Mouse (Mus musculus) spleen, adult 12 weeks (tissue): ENCODE results near the gene Tmem222.

ENCODE experiments used
- DNase-seq: peaks from one replicate; pipeline ENCODE4 v3.0.0; 2022; ENCODE audit warnings: low spot score

Tmem222 gene

DNA sequence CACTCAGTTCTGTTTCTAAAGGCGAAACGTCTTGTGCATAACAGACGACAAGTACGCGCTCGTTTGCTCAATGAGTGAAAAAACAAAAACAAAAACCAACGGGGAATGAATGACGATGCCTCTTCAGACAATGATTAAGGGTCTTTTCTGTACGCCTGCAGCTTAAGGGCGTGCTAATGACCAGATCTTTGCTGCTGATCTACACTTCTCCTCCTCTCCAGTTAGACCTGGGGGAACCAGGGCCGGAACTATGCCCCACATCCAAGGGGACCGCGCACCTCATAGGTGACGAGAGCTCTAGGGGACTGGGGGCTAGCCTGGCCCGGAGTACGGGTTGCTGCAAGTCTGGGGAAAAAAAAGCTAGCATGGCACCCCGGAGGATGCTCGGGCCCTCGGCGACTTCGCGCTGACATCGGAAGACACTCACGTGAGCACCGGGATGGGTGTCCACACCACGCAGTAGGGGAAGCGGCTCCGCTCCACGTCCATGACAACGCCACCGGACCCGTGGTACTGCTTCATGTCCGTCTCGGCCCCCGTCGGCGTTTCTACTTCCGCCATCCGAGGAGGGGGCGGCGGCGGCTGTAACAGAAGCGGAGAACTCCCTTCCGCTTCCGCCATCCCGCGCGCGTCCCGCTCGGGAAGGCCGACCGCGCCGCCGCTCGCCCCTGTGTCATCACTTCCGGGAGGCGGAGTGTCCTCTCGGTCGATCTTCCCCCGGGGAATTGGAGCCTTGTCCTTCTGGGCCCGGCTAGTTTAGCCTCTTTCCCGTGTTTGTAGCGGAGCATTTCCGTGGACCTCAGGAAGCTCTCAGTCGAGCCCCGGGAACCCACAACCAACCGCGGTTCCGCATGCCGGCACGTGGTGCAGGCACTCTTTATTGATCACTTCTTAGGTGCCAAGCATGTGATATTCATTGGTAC is at the start of gene Tmem222:
Tmem222 (minus strand) TSS at position 689 of the 923 bp plus-strand sequence.
- peak; percentile 88 for DNase-seq

DNA sequence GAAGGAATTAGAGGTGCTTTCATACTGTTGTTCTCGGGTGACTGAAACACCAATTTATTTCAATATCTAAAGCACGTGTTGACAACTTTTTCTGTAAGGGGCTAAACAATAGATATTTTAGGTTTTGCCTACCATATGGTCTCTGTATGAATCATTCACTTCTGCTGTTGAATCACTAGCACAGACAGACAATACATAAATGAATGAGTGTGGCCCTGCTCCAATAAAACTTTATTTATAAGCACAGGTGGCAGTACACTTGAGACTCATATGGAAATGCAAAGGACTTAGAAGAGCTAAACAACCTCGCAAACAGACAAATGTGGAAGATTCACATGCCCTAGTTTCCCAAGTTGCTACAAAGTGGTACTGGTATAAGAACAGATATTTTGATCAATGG is 42.1 kb upstream of the Tmem222 start:
- DNase-seq: no peak

DNA sequence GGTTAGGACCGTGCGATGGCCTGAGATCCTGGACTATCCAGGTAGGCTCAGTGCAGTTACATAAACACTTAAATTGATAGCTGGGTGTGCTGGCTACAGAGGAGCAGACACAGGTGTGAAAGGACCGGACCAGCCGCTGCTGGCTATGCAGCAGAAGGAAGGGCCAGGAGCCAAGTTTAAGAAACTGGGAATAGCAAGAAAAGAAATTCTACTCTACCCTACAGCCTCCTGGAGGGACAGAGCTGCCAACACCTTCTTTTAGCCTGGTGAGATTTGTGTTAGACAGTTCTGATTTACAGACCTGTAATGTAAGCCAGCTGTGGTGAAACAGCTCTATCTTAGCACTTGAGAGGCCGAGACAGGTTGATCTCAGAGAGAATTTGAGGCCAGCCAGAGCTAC is 38.4 kb upstream of the Tmem222 start:
- DNase-seq: no peak

DNA sequence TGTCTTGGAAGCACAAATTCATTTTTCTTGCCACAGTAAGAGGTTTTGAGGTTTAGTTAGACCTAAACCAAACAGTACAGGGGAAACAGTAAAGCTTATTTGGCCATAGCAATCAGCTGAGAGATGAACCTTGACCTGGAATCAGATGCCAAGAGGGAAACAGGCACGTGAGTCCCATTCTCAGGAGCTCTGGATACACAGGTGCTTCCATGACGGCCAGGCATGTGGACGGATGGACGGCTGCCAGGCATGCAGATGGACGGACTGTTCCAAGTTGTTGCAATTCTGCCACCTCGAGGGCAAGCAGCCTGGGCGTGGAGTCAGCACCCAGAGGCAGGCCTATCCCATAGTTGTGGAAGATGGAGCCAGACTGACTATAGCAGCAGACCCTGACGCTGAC is 37.3 kb upstream of the Tmem222 start:
- DNase-seq: no peak

DNA sequence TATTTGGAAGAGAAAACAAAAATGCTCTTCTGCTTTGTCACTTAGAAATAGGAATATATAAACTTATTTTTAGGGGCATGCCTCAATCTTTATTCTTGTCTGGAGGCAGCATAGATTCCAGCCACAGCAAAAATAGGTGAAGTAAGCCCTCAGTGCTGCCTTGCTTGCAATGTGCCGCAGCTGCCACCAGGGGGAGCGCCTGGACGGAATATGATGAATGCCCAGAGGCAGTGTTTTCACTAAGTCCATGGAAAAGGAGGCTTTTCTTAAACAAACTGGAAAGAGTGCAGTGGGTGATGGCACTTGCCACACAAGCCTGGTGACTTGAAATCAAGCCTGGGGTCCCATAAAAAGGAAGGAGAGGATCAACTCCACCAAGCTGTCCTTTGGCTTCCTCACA is 32.4 kb upstream of the Tmem222 start:
- DNase-seq: peak; percentile 78

DNA sequence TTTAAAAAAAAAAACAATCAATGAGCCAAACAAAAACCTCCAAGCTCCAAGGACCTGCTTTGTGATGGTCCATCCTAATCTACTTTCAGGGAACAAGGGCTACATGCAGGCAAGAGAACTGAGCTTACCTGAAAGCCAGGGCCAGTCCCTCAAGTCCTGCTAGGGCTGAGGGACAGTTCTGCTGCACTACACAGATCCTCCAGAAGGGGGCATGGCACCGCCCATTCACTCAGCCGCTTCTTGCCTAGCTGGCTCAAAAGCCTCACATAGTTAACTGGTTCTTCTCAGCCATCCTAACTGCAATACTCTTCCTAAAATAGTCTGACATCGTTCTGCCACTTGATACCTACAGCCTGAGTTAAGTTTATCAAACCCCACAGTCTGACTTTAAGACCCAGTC is 29.7 kb upstream of the Tmem222 start:
- peak; percentile 40 for DNase-seq

DNA sequence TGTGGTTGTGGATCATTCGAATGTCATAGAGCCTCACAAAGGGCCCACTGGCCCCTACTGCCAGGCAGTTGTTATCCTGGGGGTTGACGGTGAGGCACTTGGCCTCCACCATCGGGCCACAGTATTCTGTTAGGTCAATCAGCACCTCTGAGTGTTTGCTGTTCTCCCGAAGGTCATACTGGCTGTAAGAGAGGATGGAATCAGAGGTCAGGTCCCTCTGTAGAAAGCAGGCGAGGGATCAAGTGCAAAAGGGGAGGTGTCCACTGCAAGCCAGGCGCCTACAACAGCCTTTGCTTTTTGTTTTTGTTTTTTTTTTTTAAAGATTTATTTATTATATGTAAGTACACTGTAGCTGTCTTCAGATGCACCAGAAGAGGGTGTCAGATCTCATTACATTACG is 28.2 kb upstream of the Tmem222 start:
- DNase-seq: no peak

DNA sequence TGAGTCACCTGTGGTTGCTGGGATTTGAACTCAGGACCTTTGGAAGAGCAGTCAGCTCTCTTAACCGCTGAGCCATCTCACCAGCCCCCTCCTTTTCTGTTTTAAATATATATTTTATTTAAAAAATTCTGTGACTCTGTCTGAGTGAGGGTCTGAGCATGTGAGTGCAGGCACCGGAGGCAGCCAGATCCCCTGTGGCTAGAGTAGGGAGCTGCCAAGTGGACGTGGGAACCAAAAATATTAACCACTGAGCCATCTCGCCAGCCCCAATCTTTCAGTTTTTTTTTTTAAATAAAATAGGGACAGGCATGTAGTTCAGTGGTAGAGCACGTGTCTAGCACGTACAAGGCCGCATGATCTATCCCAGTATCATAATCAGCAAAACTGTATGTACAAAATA is 27.2 kb upstream of the Tmem222 start:
- DNase-seq: no peak

DNA sequence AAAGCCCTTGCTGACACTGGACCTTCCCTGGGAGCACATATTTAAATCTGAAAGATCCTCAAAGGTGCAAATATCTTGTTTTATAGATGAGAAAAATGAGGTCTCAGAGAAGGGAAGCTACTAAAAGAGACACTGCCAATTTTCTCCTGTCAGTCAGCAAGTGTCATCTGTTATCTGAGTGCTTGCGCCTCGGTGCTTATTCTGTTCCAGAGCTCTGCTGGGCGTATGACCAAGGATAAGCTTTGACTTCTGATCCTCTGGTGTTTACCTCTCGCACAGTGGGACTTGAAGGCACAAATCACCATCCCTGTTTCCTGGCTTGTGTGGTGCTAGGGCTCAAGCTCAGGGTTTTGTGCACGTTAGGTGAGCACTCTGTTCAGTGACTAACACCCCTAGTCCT is 25.1 kb upstream of the Tmem222 start:
- no peak for DNase-seq

DNA sequence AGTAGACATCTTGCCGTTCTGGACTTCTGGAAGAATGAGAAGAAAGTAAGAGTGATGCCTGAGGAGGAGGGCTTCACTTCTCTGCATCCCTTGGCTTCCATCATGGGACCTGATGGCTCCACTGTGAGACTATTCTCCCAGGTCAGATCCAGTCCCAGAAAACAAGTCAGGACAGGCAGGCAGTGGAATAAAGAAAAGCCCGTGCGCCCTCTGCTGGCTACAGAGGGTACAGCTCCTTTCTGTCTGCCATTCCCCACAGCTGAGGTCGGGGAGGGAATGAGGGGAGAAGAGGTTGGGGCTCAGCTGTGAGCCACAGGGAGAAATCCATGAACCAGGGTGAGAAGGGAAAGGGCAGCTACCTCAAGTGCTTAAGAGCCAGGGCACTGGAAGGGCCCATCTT is 24.2 kb upstream of the Tmem222 start:
- peak; percentile 60 for DNase-seq

DNA sequence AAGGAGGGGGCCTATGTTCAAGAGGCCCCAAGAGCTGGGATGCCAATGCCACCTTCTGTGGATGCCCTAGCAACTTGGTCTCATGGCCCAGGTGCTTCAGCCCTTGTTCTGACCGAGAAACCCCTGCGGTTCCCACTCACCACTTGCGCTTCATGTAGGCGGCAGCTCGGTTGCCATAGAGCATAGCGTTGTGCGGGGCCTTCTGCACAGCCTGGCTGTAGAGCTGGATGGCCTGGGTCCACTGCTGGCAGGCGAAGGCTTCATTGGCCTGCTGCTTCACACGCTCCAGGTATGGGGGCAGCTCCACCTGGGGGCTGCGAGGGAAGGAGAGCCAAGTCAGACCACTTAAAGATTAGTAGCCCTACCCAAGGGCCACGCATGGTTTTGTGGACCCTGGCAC is 22.8 kb upstream of the Tmem222 start:
- DNase-seq: no peak

DNA sequence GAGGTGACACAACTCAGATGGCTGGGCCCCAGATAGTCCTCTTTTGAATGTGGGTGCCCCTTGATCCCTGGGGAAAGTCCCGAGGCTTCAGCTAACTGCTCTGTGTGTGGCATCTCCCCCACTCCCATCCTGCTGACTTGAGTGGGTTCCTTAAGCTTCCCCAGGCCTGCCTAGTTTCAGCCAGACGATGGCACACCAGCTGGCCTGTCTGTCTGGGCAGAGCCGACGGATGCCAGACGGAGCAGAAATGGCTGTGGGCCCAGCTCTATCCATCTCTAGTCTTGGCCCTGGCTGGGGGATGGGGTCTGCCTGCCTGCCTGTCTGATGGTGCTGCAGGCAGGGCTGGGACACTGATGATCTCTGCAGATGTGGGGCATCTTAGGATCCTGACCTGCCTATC is 22.1 kb upstream of the Tmem222 start:
- no peak for DNase-seq

DNA sequence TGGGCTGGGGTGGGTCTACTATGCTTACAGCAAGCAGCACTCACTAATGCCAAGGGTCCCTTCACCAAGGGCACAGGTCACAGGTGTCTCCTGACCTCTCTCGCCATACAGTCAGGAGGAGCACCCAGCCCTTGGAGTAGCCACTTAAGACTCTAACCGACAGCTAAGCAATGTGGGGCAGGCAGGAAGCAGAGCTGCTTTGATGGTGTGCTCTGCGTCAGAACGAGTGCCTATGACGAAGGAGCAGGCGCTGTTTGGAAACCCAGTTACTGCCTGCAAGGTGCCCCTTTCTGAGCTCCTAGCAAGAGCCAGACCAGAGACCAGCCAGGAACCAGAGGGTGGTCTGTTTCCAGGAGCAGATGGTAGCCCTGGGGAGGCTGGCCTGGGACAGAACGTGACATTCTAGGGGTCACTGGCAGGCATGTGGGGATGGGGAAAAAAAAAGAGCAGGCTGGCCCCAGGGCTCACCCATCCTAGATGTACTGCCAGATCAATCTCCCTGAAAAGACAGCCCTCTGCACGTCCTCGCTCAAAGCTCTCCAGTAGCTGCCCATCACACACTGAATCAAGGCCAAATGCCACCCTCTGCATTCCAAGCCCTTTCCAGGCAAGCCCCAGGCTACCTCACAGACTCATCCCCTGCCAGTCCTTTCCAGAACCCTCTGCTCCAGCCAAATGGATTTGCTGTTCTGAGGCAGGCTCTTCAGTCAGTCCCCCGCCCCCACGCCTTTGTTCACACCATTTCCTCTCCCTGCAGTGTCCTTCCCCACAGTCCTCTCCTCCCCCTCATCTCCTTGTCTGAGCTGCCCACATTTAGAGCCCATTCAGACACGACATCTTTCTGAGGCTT is 21.1 kb upstream of the Tmem222 start:
- DNase-seq: no peak

DNA sequence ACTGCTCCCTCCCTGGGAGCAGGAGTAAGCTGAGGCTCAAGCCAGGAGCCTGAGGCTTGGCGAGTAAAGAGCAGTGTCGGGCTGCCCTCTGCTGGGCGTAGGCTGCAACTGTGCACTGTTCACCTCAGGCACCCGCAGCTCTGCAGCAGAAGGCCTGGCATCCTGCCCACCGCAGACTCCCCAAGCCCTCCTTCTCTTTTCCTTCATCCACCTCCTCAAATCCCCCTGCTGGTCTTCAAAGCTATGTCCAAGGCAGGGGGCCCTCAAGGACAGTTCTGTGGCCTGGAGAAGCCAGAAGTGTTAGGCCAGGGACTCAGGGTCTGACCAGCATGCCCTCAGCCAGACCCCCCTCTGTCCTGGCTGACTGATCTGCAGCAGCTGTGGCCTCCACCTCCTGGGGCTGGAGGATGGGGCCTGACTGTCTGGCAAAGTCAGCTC is 20.2 kb upstream of the Tmem222 start:
- peak; percentile 50 for DNase-seq

DNA sequence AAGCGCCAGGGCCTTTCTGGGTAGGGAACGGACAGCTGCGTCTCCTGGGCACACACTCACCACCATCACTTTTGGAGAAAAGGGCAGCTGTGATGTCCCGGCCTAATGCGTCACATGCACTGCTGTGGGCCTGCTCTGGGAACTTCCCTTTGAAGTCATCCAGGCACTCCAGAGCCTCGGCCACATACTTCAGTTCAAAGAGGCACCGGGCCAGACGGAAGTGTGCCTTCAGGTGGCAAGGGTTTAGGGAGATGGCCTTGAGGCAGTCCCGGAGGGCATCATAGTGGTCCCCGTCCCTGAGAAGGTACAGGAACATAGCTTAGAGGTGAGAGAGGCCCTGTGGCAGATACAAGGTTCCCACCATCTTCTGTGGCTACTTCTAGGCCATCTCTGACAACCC is 19.8 kb upstream of the Tmem222 start:
- no peak for DNase-seq

DNA sequence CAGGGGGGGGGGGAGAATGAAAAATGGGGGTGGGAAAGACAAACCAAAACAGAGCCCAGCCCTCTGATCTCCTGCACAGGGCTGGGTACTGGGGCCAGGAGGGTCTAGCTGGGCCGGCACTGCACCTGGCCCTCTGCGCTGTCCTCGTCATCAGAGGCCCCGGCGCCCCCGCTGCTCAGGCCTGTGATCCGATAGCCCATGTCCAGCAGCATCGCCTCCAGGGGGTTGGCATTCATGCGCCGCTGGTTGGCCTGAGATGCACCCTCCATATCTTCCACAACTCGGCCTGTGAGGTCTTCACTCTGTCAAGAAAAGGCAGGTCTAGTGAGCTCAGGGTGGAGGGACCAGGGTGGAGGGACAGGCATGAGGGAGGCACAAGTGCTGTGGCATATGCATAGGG is 16.5 kb upstream of the Tmem222 start:
- DNase-seq: no peak

DNA sequence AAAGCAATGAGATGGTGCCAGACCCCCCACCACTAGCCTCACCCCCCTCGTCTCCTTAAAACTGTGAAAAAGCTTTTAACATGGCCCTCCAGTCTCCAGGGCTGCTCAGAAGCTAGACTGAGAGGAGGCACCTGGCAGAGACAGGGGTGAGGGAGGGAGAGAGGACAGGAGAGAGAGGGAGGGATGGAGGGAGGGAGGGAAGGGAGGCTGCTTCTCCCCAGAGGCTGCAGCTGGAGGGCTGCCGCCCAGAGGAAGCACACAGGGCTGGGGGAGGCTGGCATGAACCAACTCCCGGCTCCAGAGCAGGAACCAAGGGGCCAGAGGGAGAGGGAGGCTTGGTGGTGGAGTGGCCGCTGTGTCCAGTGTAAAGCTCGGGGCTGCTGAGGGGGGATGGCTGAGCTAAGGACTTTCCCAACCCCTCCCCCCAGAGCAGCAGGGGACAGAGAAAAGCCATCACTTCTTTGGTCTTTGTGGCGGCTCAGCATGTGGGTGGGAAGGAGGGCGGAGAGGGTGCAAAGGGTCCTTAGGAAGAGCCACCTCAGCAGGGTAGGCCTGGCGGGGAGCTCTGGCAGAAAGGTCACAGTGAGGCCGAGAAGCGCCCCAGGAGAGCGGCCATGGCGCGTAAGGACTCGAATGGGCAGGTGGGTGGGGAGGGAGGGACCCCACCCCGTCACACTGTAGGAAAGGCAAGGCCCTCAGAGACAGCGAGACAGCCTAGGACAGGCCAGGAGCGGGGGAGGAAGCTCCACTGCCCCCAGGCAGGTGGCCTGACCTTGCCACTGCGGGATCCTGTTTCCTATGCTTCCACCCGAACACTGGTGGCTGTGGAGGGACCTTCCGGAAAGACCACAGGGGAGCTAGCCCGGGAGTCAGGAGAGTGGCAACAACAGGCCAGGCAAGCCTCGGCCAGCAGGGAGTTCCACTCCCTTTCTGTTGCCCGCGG is 15.6 kb upstream of the Tmem222 start:
- no peak for DNase-seq

DNA sequence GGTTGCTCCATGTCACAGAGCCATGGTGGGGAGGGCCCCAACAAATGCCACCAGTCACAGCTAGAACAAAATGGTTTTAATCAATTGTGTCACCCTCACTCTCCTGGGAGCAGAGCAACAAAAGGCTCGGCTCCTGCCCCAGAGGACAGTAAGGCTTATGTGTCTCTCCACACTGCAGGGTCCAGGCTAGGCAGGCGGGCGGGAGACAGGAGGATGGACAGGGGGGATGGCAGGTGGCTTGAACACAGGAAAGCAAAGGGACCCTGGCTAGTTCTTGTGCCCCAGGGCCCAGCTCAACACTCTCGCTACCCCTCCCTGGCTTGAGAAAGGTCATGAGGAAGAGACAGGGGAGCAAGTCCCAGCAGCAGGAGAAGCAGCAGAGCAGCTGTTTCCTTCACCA is 14.8 kb upstream of the Tmem222 start:
- DNase-seq: no peak

DNA sequence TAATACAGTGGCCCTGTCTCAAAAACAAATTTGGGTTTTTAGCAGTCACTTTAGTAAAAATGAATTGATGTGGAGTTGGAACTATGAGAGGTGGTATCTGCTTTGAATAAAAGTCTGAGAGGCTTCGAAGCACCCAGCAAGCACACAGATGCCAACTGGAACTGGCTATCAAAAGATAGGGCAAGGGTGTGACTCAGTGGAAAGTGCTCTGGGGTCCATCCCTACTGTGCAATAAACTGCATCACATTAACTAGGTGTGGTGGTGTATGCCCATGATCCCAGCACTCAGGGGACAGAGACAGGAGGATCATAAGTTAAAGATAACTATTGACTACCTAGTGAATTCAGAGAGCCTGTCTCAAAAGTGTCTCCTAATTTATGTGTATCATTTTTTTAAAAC is 13.7 kb upstream of the Tmem222 start:
- DNase-seq: no peak

DNA sequence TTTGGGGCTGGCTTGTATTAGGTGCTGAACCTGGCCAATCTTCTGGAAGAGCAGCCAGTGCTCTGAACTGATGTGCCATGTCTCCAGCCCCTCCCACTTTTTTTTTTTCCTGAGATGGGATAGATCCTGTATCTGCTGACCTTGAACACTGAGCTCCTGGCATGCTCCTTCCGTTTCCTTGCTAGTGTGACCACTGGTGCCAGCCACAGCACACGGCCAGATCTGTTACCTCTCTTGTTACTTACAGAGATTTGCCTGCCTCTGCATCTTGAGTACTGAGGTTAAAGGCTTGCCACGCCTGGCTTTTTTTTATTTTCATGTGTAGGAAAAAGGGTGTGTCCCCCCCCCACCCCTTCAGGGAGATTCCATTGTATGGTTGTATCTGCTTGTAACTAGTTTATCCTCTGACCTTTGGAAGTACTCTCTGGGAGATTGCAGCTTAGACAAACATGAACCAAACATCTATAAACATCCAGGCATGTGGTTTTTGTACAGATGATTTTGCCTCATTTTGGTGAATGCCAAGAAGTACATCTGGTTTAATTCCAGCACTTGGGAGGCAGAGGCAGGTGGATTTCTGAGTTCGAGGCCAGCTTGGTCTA is 9.0 kb upstream of the Tmem222 start:
- no peak for DNase-seq

DNA sequence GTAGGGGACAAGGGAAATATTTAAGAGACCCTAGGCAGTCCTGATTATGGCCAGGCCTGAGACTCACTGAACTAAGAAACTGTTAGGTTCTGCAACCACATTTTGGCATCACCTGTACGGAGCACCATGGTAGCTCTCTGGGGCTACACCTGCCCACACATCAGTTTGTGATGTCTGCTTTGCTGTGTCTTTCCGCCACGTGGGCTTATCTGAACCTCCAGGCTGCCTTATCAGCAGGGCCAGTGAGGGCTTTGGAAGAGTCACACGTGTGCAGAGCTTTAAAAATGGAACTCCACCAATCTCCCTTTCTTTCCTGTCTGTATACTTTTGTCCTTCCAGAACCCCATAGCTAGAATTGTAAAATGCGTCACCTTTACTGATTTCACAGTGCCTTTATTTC is 8.4 kb upstream of the Tmem222 start:
- peak; percentile 78 for DNase-seq

DNA sequence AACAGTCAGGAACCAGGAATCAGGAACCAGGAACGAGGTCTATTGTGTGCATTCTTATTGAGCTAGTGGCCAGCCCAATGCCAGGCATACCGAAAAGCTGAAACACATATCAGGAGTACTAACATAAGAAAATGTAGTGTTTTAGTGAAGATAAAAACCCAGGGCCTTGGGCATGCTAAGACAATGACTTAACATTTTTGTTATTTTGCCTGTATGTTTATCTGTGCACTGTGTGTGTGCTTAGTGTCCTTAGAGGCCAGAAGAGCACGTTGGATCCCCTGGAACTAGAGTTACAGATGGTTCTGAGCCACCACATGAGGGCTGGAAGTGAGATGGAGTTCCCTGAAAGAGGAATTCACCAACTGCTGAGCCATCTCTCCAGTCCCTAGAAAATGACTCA is 7.7 kb upstream of the Tmem222 start:
- DNase-seq: no peak
